Mouse (Mus musculus) limb, embryonic 15.5 days (tissue): Measurements from ENCODE around the gene Golt1a. TPM values are rescaled to one million over a fixed set of nuclear protein-coding genes. Genes with fewer than 3 reads are reported as not detected.

ENCODE experiments used
- ATAC-seq: fragments of 200-750 bp; cut with Nextera tagmentation; 2 replicates; pipeline ENCODE4 v1.8.0; 2017; ENCODE audit warnings: low read depth, moderate TSS enrichment; ENCODE audit not compliant: insufficient number of reproducible peaks, low FRiP score, low TSS enrichment
- H3K27ac ChIP-seq: fragments of 300-500 bp; sonication (generic); 2 replicates; pipeline ENCODE4 v1.5.1; 2015; ENCODE audit warnings: moderate library complexity, mild to moderate bottlenecking, inconsistent platforms
- H3K27me3 ChIP-seq: fragments of 300-500 bp; sonication (generic); 2 replicates; pipeline ENCODE4 v1.6.1; 2015; ENCODE audit warnings: inconsistent platforms
- H3K36me3 ChIP-seq: fragments of 300-500 bp; sonication (generic); 2 replicates; pipeline ENCODE4 v1.6.1; 2015; ENCODE audit warnings: inconsistent platforms
- H3K4me1 ChIP-seq: fragments of 300-500 bp; sonication (generic); 2 replicates; pipeline ENCODE4 v1.6.1; 2015; ENCODE audit warnings: inconsistent platforms
- H3K4me2 ChIP-seq: fragments of 300-500 bp; sonication (generic); 2 replicates; pipeline ENCODE4 v1.6.1; 2015; ENCODE audit warnings: mild to moderate bottlenecking, inconsistent platforms
- H3K4me3 ChIP-seq: fragments of 300-500 bp; sonication (generic); 2 replicates; pipeline ENCODE4 v1.5.1; 2015; ENCODE audit warnings: mild to moderate bottlenecking, inconsistent platforms
- H3K9ac ChIP-seq: fragments of 300-500 bp; sonication (generic); 2 replicates; pipeline ENCODE4 v1.6.1; 2015; ENCODE audit warnings: inconsistent platforms
- H3K9me3 ChIP-seq: fragments of 300-500 bp; sonication (generic); 2 replicates; pipeline ENCODE4 v1.6.1; 2016; ENCODE audit warnings: inconsistent platforms
- WGBS: fragments of 180-500 bp; shearing (Covaris S2); methylation state at CpG from one replicate; pipeline ENCODE4 v1.1.7; 2015; 5-methylcytosine and 5-hydroxymethylcytosine counted together
- polyA plus RNA-seq: library from polyadenylated mRNA; unstranded; fragments of >200 nt; fragmentation: Nextera tagmentation; extraction: Ambion mirVana; gene quantifications from 2 replicates; pipeline ENCODE4 v1.2.1, GENCODE M21; 2015

Gene Golt1a
- polyA plus RNA-seq, 1 experiment from 2014 or later, result not detected

- Histone ChIP-seq H3K9me3 (no peaks in the 10 kb centered on the region), H3K27me3 (no peaks in the 10 kb centered on the region), H3K4me1 (peaks cover 8% of the 10 kb centered on the region), H3K27ac (no peak overlapping the region), H3K4me3 (no peak overlapping the region), H3K4me2 (no peak overlapping the region), H3K36me3 (no peaks in the 10 kb centered on the region), H3K9ac (no peak overlapping the region)
- ATAC-seq, result no peak
- 16% methylated on average over 6 of the region's 6 CpGs for WGBS
Observed at GRCm38 (mm10) chr1:133307318-133307717, 2.3 kb upstream of the Golt1a start.

DNA sequence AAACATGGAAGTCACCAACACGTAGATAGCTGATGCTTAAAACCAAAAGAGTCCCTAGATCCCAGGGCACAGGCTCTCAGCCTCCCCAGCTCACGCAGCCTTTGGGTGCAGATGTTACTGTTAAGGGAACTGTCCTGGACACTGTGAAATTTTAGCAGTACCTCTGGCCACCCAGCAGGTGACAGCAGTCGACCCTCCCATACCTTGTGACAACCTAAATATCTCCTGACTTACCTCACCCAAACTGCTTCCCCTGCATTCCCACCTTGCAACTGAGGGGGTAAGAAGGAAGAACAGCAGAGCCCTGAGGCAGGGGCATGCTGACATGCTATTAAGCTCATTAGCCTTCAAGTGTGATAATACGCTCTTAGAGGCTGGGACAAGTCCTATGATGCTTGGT is 1.6 kb downstream of the Golt1a start:
- 50% methylated on average over 4 of the region's 4 CpGs for WGBS
- no peak for ATAC-seq

GRCm38 (mm10) chr1:133311946-133312345 is 2.3 kb downstream of the Golt1a start:
- no peak overlapping the region for H3K9ac ChIP-seq
- no peak overlapping the region for H3K27ac ChIP-seq
- peaks cover 4% of the 10 kb centered on the region for H3K4me1 ChIP-seq
- no peaks in the 10 kb centered on the region for H3K27me3 ChIP-seq
- no peak overlapping the region for H3K4me3 ChIP-seq
- no peaks in the 10 kb centered on the region for H3K36me3 ChIP-seq
- no peak for ATAC-seq
- WGBS, result 35% methylated on average over 10 of the region's 10 CpGs
- H3K4me2 ChIP-seq, result no peak overlapping the region
- H3K9me3 ChIP-seq, result no peaks in the 10 kb centered on the region

More for the DNA sequence above, 1.6 kb downstream of the Golt1a start:
- no peak overlapping the region for H3K27ac ChIP-seq
- H3K9me3 ChIP-seq, result no peaks in the 10 kb centered on the region
- peaks cover 4% of the 10 kb centered on the region for H3K4me1 ChIP-seq
- H3K4me2 ChIP-seq, result no peak overlapping the region
- no peak overlapping the region for H3K9ac ChIP-seq
- H3K36me3 ChIP-seq, result no peaks in the 10 kb centered on the region
- no peaks in the 10 kb centered on the region for H3K27me3 ChIP-seq
- H3K4me3 ChIP-seq, result no peak overlapping the region

GRCm38 (mm10) chr1:133314364-133314763 is 4.8 kb downstream of the Golt1a start:
- H3K4me2 ChIP-seq, result no peak overlapping the region
- H3K36me3 ChIP-seq, result no peaks in the 10 kb centered on the region
- H3K9ac ChIP-seq, result no peak overlapping the region
- WGBS, result 22% methylated on average over 8 of the region's 8 CpGs
- H3K27ac ChIP-seq, result no peak overlapping the region
- H3K4me1 ChIP-seq, result peaks cover 4% of the 10 kb centered on the region
- no peaks in the 10 kb centered on the region for H3K9me3 ChIP-seq
- ATAC-seq, result no peak
- H3K4me3 ChIP-seq, result no peak overlapping the region
- no peaks in the 10 kb centered on the region for H3K27me3 ChIP-seq

DNA sequence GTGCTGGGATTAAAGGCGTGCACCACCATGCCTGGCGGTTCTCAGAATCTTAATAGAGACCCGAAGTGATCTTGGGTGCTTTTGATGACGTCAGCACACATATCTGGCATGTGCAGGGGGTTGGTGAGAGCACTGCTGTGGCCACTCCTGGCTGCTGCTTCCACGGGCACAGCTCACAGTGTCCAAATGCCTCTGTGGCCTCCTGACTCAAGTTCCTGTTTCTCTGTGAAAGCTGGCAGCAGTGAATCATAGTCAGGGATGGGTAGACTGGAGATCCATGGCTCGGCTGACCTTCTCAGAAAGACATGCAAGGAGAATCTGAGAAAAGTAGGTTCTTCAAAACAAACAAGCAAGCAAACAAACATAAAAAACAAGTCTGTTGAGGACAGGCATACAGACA is 6.2 kb downstream of the Golt1a start:
- H3K9ac ChIP-seq, result no peak overlapping the region
- ATAC-seq, result no peak
- H3K36me3 ChIP-seq, result no peaks in the 10 kb centered on the region
- H3K4me2 ChIP-seq, result no peak overlapping the region
- peaks cover 4% of the 10 kb centered on the region for H3K4me1 ChIP-seq
- no peaks in the 10 kb centered on the region for H3K27me3 ChIP-seq
- no peak overlapping the region for H3K4me3 ChIP-seq
- WGBS, result 78% methylated on average over 6 of the region's 6 CpGs
- no peak overlapping the region for H3K27ac ChIP-seq
- H3K9me3 ChIP-seq, result no peaks in the 10 kb centered on the region

DNA sequence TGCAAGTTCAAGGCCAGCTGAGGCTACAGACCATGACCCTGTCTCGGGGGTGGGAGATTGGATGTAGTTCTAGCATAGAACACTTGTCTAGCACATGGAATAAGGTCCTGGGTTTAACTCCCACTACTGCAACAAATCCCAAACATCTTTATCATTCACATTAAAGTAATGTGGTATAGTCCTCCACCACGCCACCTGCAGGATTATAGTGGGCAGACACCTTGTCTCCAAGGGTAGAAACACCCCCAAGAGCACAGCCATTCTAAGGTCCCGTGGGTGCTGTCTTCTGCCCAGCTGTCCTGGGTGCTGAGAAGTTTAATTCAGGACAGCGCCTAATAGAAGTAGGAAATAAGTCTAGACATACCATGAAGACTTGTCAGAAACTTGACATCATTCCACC is 7.0 kb downstream of the Golt1a start:
- H3K27me3 ChIP-seq, result no peaks in the 10 kb centered on the region
- WGBS, result 78% methylated on average over 4 of the region's 4 CpGs
- no peaks in the 10 kb centered on the region for H3K36me3 ChIP-seq
- no peak for ATAC-seq
- H3K9ac ChIP-seq, result no peak overlapping the region
- no peak overlapping the region for H3K4me2 ChIP-seq
- no peaks in the 10 kb centered on the region for H3K9me3 ChIP-seq
- peaks cover 7% of the 10 kb centered on the region for H3K4me1 ChIP-seq
- no peak overlapping the region for H3K27ac ChIP-seq
- H3K4me3 ChIP-seq, result no peak overlapping the region

GRCm38 (mm10) chr1:133317149-133317548 is 7.5 kb downstream of the Golt1a start:
- Histone ChIP-seq H3K4me2 (no peak overlapping the region), H3K27ac (no peak overlapping the region), H3K9ac (no peak overlapping the region), H3K9me3 (no peaks in the 10 kb centered on the region), H3K27me3 (no peaks in the 10 kb centered on the region), H3K4me1 (peaks cover 4% of the 10 kb centered on the region; the same call in 1 of the 2 replicates), H3K4me3 (no peak overlapping the region), H3K36me3 (no peaks in the 10 kb centered on the region)
- WGBS, result 69% methylated on average over 1 of the region's 1 CpGs
- ATAC-seq, result no peak

- 72% methylated on average over 13 of the region's 13 CpGs for WGBS
- peak; percentile 43; the same call in 1 of the 2 replicates for ATAC-seq
Observed at GRCm38 (mm10) chr1:133321267-133321925, 11.8 kb downstream of the Golt1a start, which contains the start of gene Kiss1. Kiss1 (plus strand) TSS chr1:133321875.

GRCm38 (mm10) chr1:133323333-133323732 is 13.7 kb downstream of the Golt1a start:
- no peaks in the 10 kb centered on the region for H3K36me3 ChIP-seq
- H3K27me3 ChIP-seq, result peaks cover 6% of the 10 kb centered on the region
- no peaks in the 10 kb centered on the region for H3K9me3 ChIP-seq
- H3K4me3 ChIP-seq, result no peak overlapping the region
- no peak overlapping the region for H3K9ac ChIP-seq
- no peak overlapping the region for H3K4me2 ChIP-seq
- ATAC-seq, result no peak; the same call in 1 of the 2 replicates
- H3K4me1 ChIP-seq, result 0 out of 2 replicates have a peak, but pooled peaks cover 4% of the 10 kb centered on the region
- 41% methylated on average over 5 of the region's 5 CpGs for WGBS
- H3K27ac ChIP-seq, result no peak overlapping the region

More at GRCm38 (mm10) chr1:133321267-133321925, 11.8 kb downstream of the Golt1a start, which contains the start of gene Kiss1:
- H3K4me2 ChIP-seq, result no peak within 1 kb of the TSS
- H3K36me3 ChIP-seq, result no peaks in the 10 kb centered on the region
- H3K9me3 ChIP-seq, result no peaks in the 10 kb centered on the region
- no peak within 1 kb of the TSS for H3K27ac ChIP-seq
- 0 out of 2 replicates have a peak, but pooled peaks cover 4% of the 10 kb centered on the region for H3K4me1 ChIP-seq
- no peak within 1 kb of the TSS for H3K4me3 ChIP-seq
- H3K27me3 ChIP-seq, result no peaks in the 10 kb centered on the region
- no peak within 1 kb of the TSS for H3K9ac ChIP-seq

- Histone ChIP-seq H3K27me3 (peaks cover 29% of the 10 kb centered on the region), H3K4me3 (no peak overlapping the region), H3K9ac (no peak overlapping the region), H3K36me3 (no peaks in the 10 kb centered on the region), H3K4me2 (no peak overlapping the region), H3K4me1 (peaks cover 13% of the 10 kb centered on the region; the same call in 1 of the 2 replicates), H3K9me3 (no peaks in the 10 kb centered on the region), H3K27ac (no peak overlapping the region)
- WGBS, result 78% methylated on average over 8 of the region's 8 CpGs
- ATAC-seq, result no peak
Observed at GRCm38 (mm10) chr1:133325951-133326350, 16.4 kb downstream of the Golt1a start.

GRCm38 (mm10) chr1:133327094-133327493 is 17.5 kb downstream of the Golt1a start:
- no peak overlapping the region for H3K4me2 ChIP-seq
- ATAC-seq, result no peak
- no peaks in the 10 kb centered on the region for H3K36me3 ChIP-seq
- no peak overlapping the region for H3K9ac ChIP-seq
- peaks cover 9% of the 10 kb centered on the region; the same call in 1 of the 2 replicates for H3K4me1 ChIP-seq
- H3K27me3 ChIP-seq, result peaks cover 36% of the 10 kb centered on the region
- no peaks in the 10 kb centered on the region for H3K9me3 ChIP-seq
- H3K27ac ChIP-seq, result no peak overlapping the region
- WGBS, result 63% methylated on average over 5 of the region's 5 CpGs
- no peak overlapping the region for H3K4me3 ChIP-seq

- Histone ChIP-seq H3K27me3 (peaks cover 36% of the 10 kb centered on the region), H3K4me2 (no peak overlapping the region), H3K4me1 (peaks cover 9% of the 10 kb centered on the region; the same call in 1 of the 2 replicates), H3K27ac (no peak overlapping the region), H3K4me3 (no peak overlapping the region), H3K9me3 (no peaks in the 10 kb centered on the region), H3K36me3 (no peaks in the 10 kb centered on the region), H3K9ac (no peak overlapping the region)
- WGBS, result 85% methylated on average over 6 of the region's 6 CpGs
- ATAC-seq, result no peak
Observed at GRCm38 (mm10) chr1:133328299-133328795, 18.7 kb downstream of the Golt1a start.
